Mouse (Mus musculus): Measurements from ENCODE around the gene Klhl5. TPM values are rescaled to one million over a fixed set of nuclear protein-coding genes. Genes with fewer than 3 reads are reported as not detected.
A peak's percentile ranks its signal among the peaks of the same experiment; 100 is the strongest.

The Klhl5 gene
- total and polyA plus RNA-seq, 3 experiments: 10.8 to 15.3 (median 12.9) TPM

DNA sequence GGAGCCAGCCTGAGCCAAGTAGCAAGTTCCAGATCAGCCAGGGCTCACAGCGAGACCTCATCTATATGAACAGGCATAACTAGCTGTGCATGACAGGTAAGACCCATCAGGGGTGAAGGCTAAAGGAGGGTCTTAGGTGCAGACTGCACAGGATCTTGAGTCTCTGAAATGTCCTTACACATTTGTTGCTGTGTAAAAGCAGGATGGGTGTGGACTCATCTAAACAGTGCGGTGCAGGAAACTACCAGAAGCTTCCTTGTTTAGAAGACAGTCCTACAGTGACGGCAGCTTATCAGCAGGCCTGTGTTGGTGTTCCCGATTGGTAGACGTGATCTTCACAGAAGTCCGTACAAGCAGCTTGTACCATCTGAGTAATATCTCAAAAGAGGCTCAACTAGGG, 6.0 kb downstream of the Klhl5 start:
- Histone ChIP-seq H3K79me2 (replicated peaks; ENCODE audit: control insufficient read depth, insufficient read depth, low read length) (no peaks in the 10 kb centered on the region), H3K27ac (peak overlapping the region; percentile 89), H3K27me3 (ENCODE audit: control insufficient read depth, insufficient read depth, low read length) (no peaks in the 10 kb centered on the region), H3K36me3 (ENCODE audit: control insufficient read depth, insufficient read depth, low read length) (peaks cover 15% of the 10 kb centered on the region), H3K4me3 (no peak overlapping the region), H3K9ac (ENCODE audit: low read depth, low read length) (peak overlapping the region; percentile 17; the same call in 1 of the 2 replicates), H3K4me1 (ENCODE audit: control insufficient read depth, insufficient read depth, low read length) (peaks cover 8% of the 10 kb centered on the region)
- DNase-seq: peak; percentile 36 to 42
- no peak for TF ChIP-seq CTCF (IDR thresholded peaks at IDR 0.05)
- 0 out of 2 replicates have a peak, but pooled peaks have one; percentile 44 for TF ChIP-seq EP300 (IDR thresholded peaks at IDR 0.05; ENCODE audit: insufficient read depth, low read depth, low read length)
- TF ChIP-seq POLR2A (IDR thresholded peaks at IDR 0.05; ENCODE audit: insufficient read depth, low read depth, low read length): peak; percentile 55; the same call in 1 of the 2 replicates
- WGBS: 45% methylated on average over 6 of the region's 6 CpGs
- intact Hi-C loops (cut with DNase I): no loop called here

DNA sequence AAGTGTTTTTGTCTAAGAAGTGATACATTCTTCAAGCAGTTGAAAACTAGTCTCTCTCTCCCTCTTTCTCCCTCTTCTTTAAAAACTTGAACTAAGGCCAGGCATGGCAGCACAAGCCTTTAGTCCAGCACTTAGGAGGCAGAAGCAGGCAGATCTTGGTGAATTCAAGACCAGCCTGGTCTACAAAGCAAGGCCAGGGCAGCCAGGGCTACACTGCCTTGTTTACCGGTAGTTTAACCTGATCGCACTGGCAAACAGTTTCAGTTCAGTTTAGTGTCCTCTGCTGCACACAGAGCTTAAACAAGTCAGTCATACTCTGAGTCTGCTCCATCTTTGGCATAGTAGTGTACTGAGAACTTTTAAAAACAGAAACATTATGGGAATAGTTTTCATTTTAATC, 9.4 kb downstream of the Klhl5 start:
- 97% methylated on average over 2 of the region's 2 CpGs for WGBS
- Histone ChIP-seq H3K9ac (ENCODE audit: low read depth, low read length) (no peak overlapping the region), H3K27ac (no peak overlapping the region), H3K4me3 (no peak overlapping the region), H3K36me3 (ENCODE audit: control insufficient read depth, insufficient read depth, low read length) (peaks cover 18% of the 10 kb centered on the region), H3K27me3 (ENCODE audit: control insufficient read depth, insufficient read depth, low read length) (no peaks in the 10 kb centered on the region), H3K4me1 (ENCODE audit: control insufficient read depth, insufficient read depth, low read length) (peaks cover 10% of the 10 kb centered on the region), H3K79me2 (replicated peaks; ENCODE audit: control insufficient read depth, insufficient read depth, low read length) (no peaks in the 10 kb centered on the region)
- DNase-seq: no peak
- TF ChIP-seq EP300 (IDR thresholded peaks at IDR 0.05; ENCODE audit: insufficient read depth, low read depth, low read length): no peak
- intact Hi-C loops (cut with DNase I): no loop called here

DNA sequence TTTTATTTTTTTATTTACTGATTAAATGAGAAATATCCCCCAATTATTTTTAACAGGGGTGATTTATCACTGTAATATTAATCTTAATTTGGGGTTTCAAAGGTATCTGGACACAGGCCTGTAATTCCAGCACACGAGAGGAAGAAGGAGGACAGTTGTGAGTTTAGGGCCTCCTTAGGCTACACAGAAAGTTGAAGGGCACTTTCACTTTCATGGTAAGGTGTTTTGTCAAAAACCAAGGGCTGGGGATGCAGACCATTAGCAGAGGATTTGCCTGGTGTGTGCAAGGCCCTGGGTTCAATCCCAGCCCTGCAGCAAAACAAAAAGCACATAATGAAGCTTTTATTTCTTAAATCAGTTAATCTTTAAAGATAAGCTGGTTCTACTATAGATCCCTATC, 12.2 kb downstream of the Klhl5 start:
- intact Hi-C loops (cut with DNase I): no loop called here
- DNase-seq: no peak
- no peak for TF ChIP-seq POLR2A (IDR thresholded peaks at IDR 0.05; ENCODE audit: insufficient read depth, low read depth, low read length)
- no peak for TF ChIP-seq EP300 (IDR thresholded peaks at IDR 0.05; ENCODE audit: insufficient read depth, low read depth, low read length)
- no peak for TF ChIP-seq CTCF (IDR thresholded peaks at IDR 0.05)
- WGBS: 75% methylated on average over 1 of the region's 1 CpGs
- H3K9ac ChIP-seq (ENCODE audit: low read depth, low read length): no peak overlapping the region
- no peak overlapping the region for H3K4me3 ChIP-seq
- H3K79me2 ChIP-seq (replicated peaks; ENCODE audit: control insufficient read depth, insufficient read depth, low read length): no peaks in the 10 kb centered on the region
- H3K36me3 ChIP-seq (ENCODE audit: control insufficient read depth, insufficient read depth, low read length): peaks cover 16% of the 10 kb centered on the region
- H3K27me3 ChIP-seq (ENCODE audit: control insufficient read depth, insufficient read depth, low read length): no peaks in the 10 kb centered on the region
- H3K4me1 ChIP-seq (ENCODE audit: control insufficient read depth, insufficient read depth, low read length): peaks cover 9% of the 10 kb centered on the region
- H3K27ac ChIP-seq: peak overlapping the region; percentile 26

DNA sequence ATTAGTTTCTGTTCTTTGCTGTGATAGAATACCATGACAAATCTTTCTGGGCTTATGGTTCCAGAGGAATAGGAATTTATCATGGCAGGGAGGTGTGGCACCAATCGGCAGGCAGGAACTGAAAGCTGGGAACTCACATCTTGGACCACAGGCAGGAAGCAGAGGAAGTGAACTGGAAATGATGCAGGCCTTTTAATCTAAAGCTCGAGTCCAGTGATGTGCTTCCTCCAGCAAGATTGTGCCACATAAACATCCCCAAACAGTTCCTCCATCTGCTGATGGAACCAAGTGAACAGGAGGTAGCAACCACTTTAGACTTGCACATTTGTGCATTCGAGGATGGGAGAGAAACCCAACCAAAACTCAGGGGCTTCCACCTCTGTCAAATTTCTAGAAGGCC, 12.6 kb downstream of the Klhl5 start:
- intact Hi-C loops (cut with DNase I): no loop called here
- H3K27ac ChIP-seq: peak overlapping the region; percentile 26
- no peak for TF ChIP-seq POLR2A (IDR thresholded peaks at IDR 0.05; ENCODE audit: insufficient read depth, low read depth, low read length)
- TF ChIP-seq EP300 (IDR thresholded peaks at IDR 0.05; ENCODE audit: insufficient read depth, low read depth, low read length): no peak
- TF ChIP-seq CTCF (IDR thresholded peaks at IDR 0.05): no peak

DNA sequence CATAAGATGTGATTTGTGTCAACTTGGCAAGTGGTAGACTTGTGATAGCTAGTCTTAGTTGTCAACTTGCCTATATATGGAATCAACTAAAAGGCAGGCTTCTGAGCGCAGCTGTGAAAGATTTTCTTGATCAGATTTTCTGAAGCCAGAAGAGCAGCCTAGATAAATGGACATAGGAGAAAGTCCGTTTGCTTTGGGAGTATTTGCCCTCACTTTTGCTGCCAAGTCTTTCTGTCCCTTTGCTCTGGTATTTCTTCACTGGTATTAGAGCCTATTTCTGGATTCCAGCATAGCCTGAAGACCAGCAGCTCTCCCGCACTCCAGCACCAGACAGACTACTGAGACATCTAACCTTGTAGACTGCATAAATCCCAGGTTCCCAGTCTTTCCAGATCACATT, 15.3 kb downstream of the Klhl5 start:
- no peak overlapping the region for H3K9ac ChIP-seq (ENCODE audit: low read depth, low read length)
- H3K36me3 ChIP-seq (ENCODE audit: control insufficient read depth, insufficient read depth, low read length): peaks cover 13% of the 10 kb centered on the region
- intact Hi-C loops (cut with DNase I): no loop called here
- H3K4me3 ChIP-seq: no peak overlapping the region
- no peaks in the 10 kb centered on the region; the same call in 1 of the 2 replicates for H3K79me2 ChIP-seq (replicated peaks; ENCODE audit: control insufficient read depth, insufficient read depth, low read length)
- no peak for DNase-seq
- TF ChIP-seq CTCF (IDR thresholded peaks at IDR 0.05) (no peak), POLR2A (IDR thresholded peaks at IDR 0.05; ENCODE audit: insufficient read depth, low read depth, low read length) (no peak), EP300 (IDR thresholded peaks at IDR 0.05; ENCODE audit: insufficient read depth, low read depth, low read length) (no peak)
- 65% methylated on average over 3 of the region's 3 CpGs for WGBS
- H3K27ac ChIP-seq: no peak overlapping the region; the same call in 1 of the 2 replicates
- no peaks in the 10 kb centered on the region for H3K27me3 ChIP-seq (ENCODE audit: control insufficient read depth, insufficient read depth, low read length)
- peaks cover 9% of the 10 kb centered on the region for H3K4me1 ChIP-seq (ENCODE audit: control insufficient read depth, insufficient read depth, low read length)

More for the DNA sequence above, 12.6 kb downstream of the Klhl5 start:
- 38% methylated on average over 3 of the region's 3 CpGs for WGBS
- no peak overlapping the region for H3K9ac ChIP-seq (ENCODE audit: low read depth, low read length)
- peaks cover 16% of the 10 kb centered on the region for H3K36me3 ChIP-seq (ENCODE audit: control insufficient read depth, insufficient read depth, low read length)
- no peaks in the 10 kb centered on the region for H3K79me2 ChIP-seq (replicated peaks; ENCODE audit: control insufficient read depth, insufficient read depth, low read length)
- peaks cover 9% of the 10 kb centered on the region for H3K4me1 ChIP-seq (ENCODE audit: control insufficient read depth, insufficient read depth, low read length)
- peak in 1 of 2 experiments; percentile 35 for DNase-seq
- H3K27me3 ChIP-seq (ENCODE audit: control insufficient read depth, insufficient read depth, low read length): no peaks in the 10 kb centered on the region
- H3K4me3 ChIP-seq: no peak overlapping the region

DNA sequence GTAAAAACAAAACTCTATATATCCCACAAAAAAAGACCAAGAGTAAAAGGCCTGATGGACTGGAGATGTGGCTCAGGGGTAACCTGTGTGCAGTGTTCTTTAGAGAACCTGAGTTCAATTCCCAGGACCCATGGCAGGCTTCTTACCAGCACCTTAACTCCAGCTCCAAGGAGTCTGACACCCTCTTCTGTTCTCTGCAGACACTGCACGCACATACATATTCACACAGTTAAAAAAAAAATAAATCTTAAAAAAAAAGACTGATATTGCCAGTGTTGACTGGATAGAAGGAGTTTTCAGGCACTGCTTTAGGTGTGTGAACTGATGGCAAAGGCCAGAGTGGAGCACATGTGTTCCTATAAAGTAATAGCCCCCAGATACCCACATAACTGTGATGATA, 18.8 kb downstream of the Klhl5 start:
- no peak for TF ChIP-seq EP300 (IDR thresholded peaks at IDR 0.05; ENCODE audit: insufficient read depth, low read depth, low read length)
- peak; percentile 15; the same call in 1 of the 2 replicates for TF ChIP-seq CTCF (IDR thresholded peaks at IDR 0.05)
- no peak overlapping the region for H3K4me3 ChIP-seq
- H3K79me2 ChIP-seq (replicated peaks; ENCODE audit: control insufficient read depth, insufficient read depth, low read length): peaks cover 9% of the 10 kb centered on the region
- H3K27me3 ChIP-seq (ENCODE audit: control insufficient read depth, insufficient read depth, low read length): no peaks in the 10 kb centered on the region
- 100% methylated on average over 1 of the region's 1 CpGs for WGBS
- H3K27ac ChIP-seq: no peak overlapping the region
- H3K4me1 ChIP-seq (ENCODE audit: control insufficient read depth, insufficient read depth, low read length): peaks cover 4% of the 10 kb centered on the region
- intact Hi-C loops (cut with DNase I): no loop called here
- H3K9ac ChIP-seq (ENCODE audit: low read depth, low read length): no peak overlapping the region
- peaks cover 10% of the 10 kb centered on the region for H3K36me3 ChIP-seq (ENCODE audit: control insufficient read depth, insufficient read depth, low read length)
- no peak for DNase-seq
